Mouse (Mus musculus) left cerebral cortex, postnatal 14 days (tissue): ENCODE measurements around the gene Dzip1. TPM values are rescaled to one million over a fixed set of nuclear protein-coding genes. Genes with fewer than 3 reads are reported as not detected.

Experiments used
- DNase-seq, 2 experiments: peaks; one replicate each; pipeline ENCODE4 v3.0.0; 2021 to 2022; ENCODE audit warnings: low spot score in 2 of 2, mixed read lengths in 1 of 2
- intact Hi-C: fragments of 180-260 bp; cut with DNase I; formaldehyde crosslinking; loops from one replicate; pipeline ENCODE4 v1.15.1; 2025
- total RNA-seq, 2 experiments: library from RNA; stranded (reverse); gene quantifications; 2 replicates each; pipeline ENCODE4 v1.2.3; 2021

Dzip1 gene
- total RNA-seq, 2 experiments from 2014 or later, result 98.8 to 100 TPM

DNA sequence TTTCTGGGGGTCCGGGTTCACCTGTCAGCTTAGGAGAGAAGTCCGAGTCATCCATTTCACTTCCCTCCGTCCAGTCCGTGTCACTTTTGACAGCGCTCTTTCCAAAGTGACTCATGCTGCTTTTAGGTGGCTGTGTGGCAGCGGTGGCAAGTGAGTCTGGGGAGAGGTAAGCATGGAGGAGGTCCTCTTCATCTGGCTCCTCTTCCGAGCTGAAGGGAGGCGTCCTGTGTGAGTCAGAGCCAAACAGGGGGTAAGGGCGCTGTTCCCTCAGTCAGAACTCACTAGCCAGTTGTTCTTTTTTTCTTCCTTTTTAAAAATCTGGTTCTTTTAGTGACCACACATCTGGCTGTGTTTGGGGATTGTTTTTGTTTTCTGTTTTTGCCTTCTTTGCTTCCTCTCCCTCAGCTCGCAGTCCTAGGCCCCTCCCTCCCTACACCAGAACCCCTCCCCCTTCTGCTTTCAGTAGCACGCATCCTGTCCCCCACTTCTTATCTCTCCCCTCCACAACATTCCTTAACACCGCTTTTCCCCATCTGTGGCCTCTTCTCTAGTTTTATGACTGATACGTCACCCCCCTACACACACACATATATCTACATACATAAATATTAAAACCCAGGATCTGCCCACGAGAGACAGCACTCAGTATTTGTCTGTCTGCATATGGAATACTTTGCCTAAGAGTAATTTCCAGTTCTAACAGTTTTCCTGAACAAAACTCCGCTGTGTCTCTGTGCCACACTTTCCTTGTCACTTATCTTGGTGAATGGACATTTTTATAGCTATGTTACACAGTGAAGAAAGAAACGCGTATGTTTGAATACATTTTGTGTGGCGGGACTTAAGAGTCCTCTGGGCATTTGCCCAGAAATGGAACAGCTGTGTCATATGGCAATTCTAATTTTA is 41.7 kb downstream of the Dzip1 start:
- no peak for DNase-seq
- intact Hi-C loops, result no loop called here

DNA sequence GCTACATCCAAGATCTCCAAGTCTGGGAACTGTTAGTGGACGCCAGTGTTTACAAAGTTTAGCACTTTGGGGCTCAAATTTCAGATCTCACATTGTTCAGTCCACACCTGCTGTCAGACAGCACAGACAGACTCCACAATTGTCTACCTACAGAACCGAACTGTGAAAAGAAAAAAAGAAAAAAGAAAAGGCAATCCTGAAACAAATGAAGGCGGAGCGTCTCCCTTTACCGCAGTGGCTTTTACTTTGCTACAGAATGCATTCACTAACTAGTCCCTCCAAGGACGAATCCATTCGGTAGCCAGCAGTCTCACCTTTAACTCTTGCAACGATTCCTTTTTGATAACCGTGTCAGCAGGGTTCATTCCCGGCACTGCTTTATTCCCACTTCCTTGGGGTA is 44.6 kb downstream of the Dzip1 start:
- intact Hi-C loops, result no loop called here

DNA sequence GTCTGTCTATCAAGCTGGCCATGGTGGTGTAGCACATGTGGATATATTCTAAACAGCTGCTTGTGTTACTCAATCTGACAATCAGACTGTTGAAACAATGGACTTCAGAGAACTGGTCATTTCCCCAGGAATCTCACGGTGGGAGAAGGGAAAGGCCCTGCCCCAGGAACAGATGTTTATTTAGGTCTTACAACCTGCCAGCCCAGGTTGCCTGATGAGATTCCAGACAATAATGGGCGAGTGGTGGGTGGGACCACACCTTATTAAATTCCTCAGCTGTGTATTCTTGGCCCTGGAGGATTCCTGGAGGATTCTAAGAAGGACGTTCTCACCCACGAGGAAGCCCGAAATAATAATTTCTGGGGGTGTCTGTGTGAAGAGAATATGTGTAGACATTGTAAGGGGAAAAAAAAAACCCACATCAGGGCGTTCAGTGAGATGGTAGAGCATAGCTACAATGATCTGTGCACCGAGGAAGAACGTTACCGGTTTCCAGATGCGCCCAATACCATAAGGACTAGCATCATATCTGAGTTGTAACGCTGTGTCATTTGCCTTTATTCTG is 46.8 kb downstream of the Dzip1 start:
- DNase-seq, result no peak
- intact Hi-C loops, result no loop called here

More for the DNA sequence above, 44.6 kb downstream of the Dzip1 start:
- DNase-seq, result no peak

DNA sequence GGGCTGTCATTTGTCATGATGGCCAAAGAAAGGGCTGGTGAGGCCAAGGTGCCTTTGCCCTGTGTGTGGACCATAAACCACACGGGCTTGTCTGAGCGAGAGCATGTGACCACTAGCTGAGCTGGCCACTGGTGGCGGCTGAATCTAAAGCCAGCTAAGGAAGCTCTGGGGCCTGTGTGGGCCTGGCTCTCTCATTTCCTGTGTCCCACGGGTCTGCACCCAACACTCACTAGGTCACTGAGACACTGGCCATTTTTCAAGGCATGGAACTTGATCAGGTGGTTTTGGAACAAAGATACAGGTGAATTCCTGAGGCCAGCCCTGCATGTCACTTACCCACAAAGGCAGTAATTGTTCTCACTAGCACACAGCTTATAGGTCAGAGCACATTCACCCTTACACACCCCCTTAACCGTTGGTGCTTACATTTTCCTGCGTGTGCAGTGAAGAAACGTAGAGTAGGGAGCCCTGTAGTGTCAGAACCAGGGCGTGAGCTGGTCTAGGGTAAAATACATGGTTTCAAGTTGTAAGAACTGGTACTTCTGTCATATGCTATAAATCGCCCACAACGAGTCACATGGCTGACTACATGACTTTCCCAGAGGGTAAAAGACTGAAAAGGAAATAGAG is 50.4 kb downstream of the Dzip1 start:
- DNase-seq, result no peak
- intact Hi-C loops, result no loop called here

DNA sequence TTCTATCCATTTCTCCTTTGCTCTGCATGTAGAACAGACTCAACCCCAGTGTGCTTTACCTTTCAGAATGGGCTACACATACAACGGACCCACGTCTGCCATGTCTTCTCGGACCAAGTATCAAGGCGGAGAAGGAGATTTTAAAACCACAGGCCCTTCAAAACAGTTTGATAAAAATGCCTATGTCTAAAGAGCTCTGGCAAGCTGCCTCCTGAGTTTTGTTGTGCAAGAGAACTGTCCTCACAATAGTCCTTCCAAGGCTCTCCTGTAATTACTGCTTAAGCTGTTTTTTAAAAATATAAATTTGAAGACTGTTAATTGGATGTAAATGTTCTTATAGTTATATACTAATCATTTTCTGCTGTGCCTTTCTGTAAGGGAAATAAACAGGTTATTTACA is 51.1 kb downstream of the Dzip1 start:
- intact Hi-C loops, result no loop called here
- no peak for DNase-seq

DNA sequence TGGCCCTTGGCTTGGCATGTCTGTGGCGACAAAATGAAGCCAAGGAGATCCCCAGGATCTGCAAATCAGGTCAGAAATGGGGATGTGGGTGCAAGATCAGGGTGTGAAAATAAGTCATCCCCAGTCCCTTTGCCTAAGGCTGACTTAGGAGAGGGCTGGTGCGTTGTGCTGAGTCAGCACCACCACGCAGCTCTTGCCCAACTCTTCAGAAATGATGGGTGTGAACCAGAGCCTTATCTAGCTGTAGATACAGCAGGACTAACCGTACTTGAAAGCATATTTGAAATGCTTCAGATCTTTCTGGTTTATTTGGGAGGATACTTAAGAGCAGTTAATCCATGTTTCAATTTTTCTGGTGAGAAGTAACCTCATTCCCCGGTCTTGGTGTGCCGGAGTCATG is 55.5 kb downstream of the Dzip1 start:
- intact Hi-C loops, result loop anchor here (5.0 kb wide), 1 partner anchor 42 kb away; no protein-coding TSS in a partner anchor
- DNase-seq, result no peak

DNA sequence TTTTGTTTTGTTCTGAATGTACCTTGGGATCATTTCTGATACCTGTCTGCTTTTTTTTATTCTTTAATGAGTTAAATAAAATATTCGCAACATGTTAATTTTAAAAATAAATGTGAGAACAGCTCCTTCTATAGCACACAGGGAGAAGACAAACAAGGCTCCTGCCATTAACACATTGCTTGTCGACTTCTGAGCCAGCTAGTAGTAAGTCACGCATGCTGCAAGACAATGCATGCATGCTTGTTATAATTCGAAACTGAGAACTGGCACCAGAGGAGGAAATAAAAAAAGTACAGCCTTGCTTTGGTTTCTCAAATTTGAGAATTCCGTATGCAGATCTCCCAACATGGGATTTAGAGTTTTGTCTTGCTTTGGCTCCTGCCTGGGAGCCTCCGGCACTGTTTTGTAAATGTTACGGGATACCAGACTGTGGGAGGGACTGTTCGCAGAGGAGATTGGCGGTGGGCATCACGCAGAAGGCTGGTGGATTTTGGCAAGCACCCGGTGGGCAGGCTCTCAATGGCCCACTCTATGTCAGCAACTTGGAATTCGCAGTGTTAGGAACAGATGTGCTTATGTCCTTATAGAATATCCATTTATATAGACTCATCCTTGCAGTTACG is 57.0 kb downstream of the Dzip1 start:
- DNase-seq, result peak in 1 of 2 experiments; percentile 47
- intact Hi-C loops, result loop anchor here (5.0 kb wide), 1 partner anchor 41 kb away; no protein-coding TSS in a partner anchor

DNA sequence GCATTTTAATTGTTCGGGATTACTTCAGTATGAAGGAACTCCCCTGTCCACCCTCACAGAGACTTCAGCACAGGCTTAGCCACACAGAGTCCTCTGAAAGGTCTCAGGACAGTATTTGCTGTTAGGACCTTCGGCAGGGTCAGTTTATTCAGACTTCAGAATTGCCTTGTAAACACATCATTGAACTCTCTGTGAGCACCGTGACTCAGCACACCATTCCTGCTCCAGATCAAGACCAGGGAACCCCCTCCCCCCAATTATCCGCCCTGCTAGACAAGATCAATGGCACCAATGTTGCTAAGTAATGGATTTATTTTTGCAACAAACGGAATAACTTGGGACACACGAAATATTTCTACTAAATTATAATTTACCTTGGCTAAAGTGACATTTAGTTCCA is 57.9 kb downstream of the Dzip1 start:
- intact Hi-C loops, result loop anchor here (5.0 kb wide), 1 partner anchor 40 kb away; no protein-coding TSS in a partner anchor
- DNase-seq, result no peak

DNA sequence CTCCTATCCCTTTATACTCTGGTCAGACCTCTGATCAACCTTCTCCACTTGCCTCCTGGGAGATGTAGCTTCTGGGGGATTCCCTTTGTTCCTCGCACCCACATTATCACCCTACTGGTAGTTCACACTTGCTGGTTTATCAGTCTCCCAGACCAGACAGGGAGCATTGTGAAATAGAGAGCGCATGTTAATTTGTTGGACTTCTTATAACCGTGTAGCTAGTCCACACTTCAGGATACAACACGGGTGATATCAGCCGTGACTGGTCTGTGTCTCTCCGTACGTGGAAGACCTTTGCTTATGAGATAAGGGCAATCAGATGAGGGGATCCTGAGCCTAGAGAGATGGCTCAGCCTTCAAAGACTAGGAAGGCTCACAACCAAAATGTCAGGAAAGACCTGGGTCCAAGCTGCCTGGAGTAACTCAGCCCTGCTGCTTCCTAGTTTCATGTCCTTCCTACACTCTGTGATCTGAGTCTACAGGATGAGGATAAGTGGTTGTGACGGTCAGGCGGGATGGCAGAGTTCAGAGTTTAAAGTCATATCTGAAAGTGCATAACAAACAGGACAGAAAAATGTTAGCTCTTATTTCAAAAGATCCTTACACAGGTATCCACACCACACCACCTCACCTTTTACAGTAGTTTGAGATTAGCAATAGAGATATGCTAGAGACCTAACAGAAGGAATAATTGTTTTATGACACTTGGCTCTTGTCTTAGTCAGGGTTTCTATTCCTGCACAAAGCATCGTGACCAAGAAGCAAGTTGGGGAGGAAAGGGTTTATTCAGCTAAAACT is 59.0 kb downstream of the Dzip1 start:
- intact Hi-C loops, result loop anchor here (5.0 kb wide), 1 partner anchor 39 kb away; no protein-coding TSS in a partner anchor

DNA sequence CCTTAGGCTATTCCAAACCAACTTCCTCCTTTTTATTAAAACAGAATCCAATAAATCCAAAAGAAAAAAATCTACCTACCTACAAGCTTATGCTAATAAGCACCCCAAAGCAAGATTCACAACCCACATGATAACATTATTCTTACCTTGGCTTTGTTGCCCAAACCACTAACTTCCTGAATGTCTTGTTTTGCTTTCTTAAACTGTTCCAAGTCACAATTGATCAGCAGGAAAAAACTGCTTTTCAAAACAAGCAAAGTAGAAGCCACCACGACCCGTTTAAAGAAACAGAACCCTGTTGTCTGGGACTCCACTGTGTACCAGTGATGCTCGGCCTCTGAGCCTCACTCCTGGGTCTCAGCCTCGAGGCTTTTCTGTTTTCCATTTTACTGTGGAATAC is 60.4 kb downstream of the Dzip1 start:
- intact Hi-C loops, result loop anchor here (5.0 kb wide), 1 partner anchor 38 kb away; no protein-coding TSS in a partner anchor
- no peak for DNase-seq

More for the DNA sequence above, 59.0 kb downstream of the Dzip1 start:
- no peak for DNase-seq

DNA sequence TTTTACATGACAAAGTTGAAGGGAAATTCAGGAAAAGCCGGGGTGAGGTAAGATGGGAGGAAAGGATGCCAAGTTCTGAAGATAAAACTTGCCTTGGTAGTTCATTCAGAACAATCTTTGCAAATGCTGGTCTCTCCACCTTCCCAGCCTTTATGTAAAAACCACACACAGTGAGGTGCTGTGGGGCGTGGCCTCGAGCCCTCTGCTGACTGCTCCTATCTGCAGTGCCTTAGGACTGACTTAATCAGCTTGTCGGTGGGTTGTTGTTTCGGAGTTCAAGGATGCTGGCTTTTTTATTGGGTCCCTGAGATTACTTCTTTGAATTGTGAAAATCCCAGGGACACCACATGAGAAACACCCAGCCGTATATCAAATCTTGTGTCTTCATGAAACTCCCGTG is 63.0 kb downstream of the Dzip1 start:
- intact Hi-C loops, result no loop called here
- no peak for DNase-seq

DNA sequence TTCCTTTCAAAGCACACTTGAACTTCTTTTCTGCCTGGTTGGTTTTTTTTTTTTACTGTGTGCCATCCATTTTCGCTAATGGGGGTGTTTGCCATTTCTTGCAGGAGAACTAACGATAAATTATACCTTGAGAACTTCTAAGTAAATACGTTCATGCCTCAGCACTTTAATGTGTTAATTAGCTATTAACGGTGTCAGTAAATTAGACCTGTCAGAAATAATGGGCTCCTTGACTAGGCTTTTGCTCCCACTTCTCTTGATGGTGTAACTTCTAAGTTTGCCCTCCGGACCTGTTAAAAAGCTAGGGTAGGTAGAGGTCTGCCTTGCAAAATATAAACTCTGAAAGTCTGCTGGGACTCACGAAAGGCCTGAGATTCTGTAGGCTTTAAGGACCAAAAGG is 66.9 kb downstream of the Dzip1 start:
- DNase-seq, result no peak
- intact Hi-C loops, result no loop called here

DNA sequence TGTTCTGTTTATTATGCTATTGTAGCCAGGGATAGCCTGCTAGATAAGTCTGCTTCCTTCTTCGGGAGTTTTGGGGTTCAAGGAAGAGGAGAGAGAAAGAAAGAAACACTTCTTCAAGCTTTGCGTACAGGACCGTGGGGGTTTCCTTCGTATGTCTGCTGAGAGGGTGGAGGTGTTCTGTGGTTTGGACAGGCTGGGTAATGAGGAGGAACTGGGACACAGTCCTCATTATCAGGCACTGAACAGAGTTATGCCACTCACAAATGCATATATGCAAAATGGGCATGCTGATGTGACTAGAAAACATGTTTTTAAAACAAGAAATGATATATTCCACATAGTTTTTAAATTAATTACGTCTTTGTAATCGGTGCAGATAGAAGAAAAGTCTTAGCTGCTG is 68.7 kb downstream of the Dzip1 start:
- intact Hi-C loops, result no loop called here
- no peak for DNase-seq

DNA sequence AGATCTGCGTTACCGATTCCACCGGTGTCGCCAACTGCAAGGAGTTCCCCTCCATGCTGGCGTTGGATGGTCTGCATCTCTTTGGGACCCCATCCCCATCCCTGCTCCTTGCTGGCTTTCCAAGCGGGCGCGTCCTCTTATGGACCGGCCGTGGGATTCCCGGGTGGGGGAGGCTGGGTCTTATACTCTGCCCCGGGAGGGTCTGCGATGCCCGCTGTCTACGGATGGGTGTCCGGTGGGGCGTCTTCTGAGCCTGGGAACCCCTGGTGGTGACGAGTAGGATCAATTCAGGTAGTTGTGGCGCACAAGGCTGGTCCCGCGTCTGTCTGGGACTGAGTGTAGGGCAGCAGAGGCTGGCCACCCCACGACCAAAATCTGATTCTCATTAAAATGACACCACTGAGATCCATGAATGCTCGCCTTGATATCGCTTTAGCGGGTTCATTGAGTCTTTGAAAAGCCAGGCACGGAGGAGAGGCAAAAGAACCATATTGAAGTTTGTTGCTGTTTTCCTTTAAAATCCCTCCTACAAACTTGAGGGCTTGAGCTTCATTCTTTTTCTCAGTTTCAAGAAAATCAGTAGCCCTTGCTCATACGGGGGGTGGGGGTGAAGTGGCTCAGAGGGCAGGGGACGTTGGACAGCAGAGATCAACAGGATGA is 70.0 kb downstream of the Dzip1 start:
- no peak for DNase-seq
- intact Hi-C loops, result no loop called here

DNA sequence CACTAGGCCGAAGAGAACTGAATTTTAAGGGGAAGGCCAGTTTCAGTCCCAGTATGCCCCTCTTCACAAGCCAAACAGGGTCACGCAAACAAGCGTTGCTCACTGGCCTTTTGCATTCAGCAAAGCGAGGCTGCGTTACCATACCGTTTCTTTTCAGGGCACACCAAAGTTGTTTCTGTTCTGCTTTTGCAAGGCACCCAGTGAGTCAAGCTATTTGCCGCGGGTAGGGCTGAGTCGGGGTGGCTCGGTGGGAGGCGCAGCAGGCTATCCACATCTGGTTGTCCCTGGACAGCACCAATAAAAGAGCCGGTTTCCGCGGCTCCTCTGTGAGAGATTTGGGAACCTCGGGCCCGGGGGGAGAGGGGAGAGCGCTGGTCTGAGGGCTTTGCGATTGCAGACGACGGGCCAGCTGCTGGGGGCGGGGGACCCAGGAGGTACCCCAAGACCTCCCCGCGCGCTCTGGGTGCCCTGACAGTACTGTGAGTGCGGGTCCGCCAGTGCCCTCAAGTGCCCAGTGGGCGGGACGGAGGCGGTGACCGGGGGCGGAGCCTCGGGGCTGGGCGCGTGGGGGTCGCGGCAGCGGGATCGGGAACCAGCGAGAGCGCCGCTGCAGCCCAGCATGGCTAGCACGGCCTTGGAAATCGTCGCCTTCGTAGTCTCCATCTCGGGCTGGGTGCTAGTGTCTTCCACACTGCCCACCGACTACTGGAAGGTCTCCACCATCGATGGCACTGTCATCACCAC is 70.7 kb downstream of the Dzip1 start:
- DNase-seq, result peak; percentile 19 to 30
- intact Hi-C loops, result no loop called here

DNA sequence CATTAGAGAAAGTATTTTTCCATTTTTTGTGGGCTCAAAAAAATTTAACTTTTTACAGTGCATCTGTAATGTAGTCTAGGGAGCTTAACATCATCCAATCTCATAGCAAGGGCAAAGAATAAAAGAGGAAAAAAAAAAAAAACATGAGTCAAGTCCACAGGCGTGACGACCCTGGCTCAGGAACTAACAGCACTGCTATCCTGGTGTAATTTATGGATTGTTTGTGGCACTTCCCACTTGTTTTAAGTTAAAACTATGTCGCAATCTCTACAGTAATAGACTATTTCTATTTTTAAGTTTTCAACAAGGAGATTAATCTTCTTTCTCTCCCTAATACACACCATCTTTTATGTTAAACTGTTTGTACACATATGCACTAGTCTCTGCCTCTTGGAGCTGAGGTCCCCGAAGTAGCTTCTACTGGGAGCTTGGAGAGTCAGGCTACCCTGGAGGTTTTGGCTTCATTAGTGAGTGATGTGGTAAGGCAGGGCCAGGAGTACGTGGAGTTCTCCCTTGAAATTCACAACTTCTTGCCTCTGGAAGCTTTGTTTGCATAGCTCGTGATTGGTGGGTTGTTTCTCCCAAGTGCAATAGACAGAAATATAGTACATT is 73.7 kb downstream of the Dzip1 start:
- DNase-seq, result no peak
- intact Hi-C loops, result no loop called here

DNA sequence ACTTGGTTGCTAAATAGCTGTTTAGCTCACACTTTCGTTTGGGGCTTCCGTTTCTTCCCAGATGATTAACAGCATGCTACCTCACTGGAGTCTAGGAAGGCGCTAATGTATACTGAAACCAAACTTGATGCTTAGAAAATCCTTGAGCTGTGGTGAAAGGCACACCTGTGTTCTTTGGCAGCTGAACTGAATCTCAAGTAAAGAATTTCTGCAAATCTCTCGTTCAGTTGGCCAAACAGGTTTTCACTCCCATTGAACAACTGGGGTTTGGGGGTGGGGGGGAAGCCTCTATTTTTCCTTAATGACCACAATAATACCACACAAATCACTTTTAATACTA is 74.6 kb downstream of the Dzip1 start:
- intact Hi-C loops, result no loop called here

More for the DNA sequence above, 74.6 kb downstream of the Dzip1 start:
- DNase-seq, result no peak
